Mouse (Mus musculus) intestine, postnatal 0 days (tissue): ENCODE measurements around the gene Phpt1. TPM values are rescaled to one million over a fixed set of nuclear protein-coding genes. Genes with fewer than 3 reads are reported as not detected.

Experiments used
- ATAC-seq: fragments of 200-750 bp; cut with Nextera tagmentation; 2 replicates; pipeline ENCODE4 v1.8.0; 2017; ENCODE audit warnings: mild to moderate bottlenecking, moderate TSS enrichment, moderate library complexity
- H3K27ac ChIP-seq: fragments of 300-500 bp; sonication (generic); 2 replicates; pipeline ENCODE4 v1.5.1; 2014; ENCODE audit warnings: mild to moderate bottlenecking, low read depth, low read length, moderate library complexity
- H3K27me3 ChIP-seq: fragments of 300-500 bp; sonication (generic); replicated peaks from 2 replicates; pipeline ENCODE4 v1.6.1; 2014; ENCODE audit warnings: low read length, mixed read lengths; ENCODE audit not compliant: control insufficient read depth, insufficient read depth
- H3K36me3 ChIP-seq: fragments of 300-500 bp; sonication (generic); 2 replicates; pipeline ENCODE4 v1.6.1; 2014; ENCODE audit warnings: mild to moderate bottlenecking, moderate library complexity; ENCODE audit not compliant: control insufficient read depth, insufficient read depth
- H3K4me1 ChIP-seq: fragments of 300-500 bp; sonication (generic); replicated peaks from 2 replicates; pipeline ENCODE4 v1.6.1; 2014; ENCODE audit warnings: antibody characterized with exemption, low read length, mixed read lengths; ENCODE audit not compliant: control insufficient read depth, insufficient read depth
- H3K4me2 ChIP-seq: fragments of 300-500 bp; sonication (generic); replicated peaks from 2 replicates; pipeline ENCODE4 v1.6.1; 2014; ENCODE audit warnings: low read depth, mild to moderate bottlenecking, moderate library complexity
- H3K4me3 ChIP-seq: fragments of 300-500 bp; sonication (generic); 2 replicates; pipeline ENCODE4 v1.5.1; 2014; ENCODE audit warnings: low read depth, low read length
- H3K9ac ChIP-seq: fragments of 300-500 bp; sonication (generic); 2 replicates; pipeline ENCODE4 v1.6.1; 2014; ENCODE audit warnings: mild to moderate bottlenecking, low read depth, low read length
- H3K9me3 ChIP-seq: fragments of 300-500 bp; sonication (generic); 2 replicates; pipeline ENCODE4 v1.6.1; 2016; ENCODE audit warnings: mixed run types; ENCODE audit not compliant: control insufficient read depth
- CTCF ChIP-seq: sonication (generic); IDR thresholded peaks from 2 replicates; pipeline ENCODE4 v1.5.1; 2016; ENCODE audit warnings: low read depth, mild to moderate bottlenecking, control low read depth, antibody characterized with exemption, moderate library complexity
- WGBS: fragments of 180-500 bp; shearing (Covaris S2); extraction: QIAGEN DNeasy Blood & Tissue Kit; methylation state at CpG from one replicate; pipeline ENCODE4 v1.1.7; 2014; 5-methylcytosine and 5-hydroxymethylcytosine counted together
- polyA plus RNA-seq: library from polyadenylated mRNA; unstranded; fragments of >200 nt; fragmentation: Nextera tagmentation; extraction: Ambion mirVana; gene quantifications from 2 replicates; pipeline ENCODE4 v1.2.1, GENCODE M21; 2015

Phpt1 gene
- polyA plus RNA-seq, 1 experiment from 2014 or later: 116 TPM

DNA sequence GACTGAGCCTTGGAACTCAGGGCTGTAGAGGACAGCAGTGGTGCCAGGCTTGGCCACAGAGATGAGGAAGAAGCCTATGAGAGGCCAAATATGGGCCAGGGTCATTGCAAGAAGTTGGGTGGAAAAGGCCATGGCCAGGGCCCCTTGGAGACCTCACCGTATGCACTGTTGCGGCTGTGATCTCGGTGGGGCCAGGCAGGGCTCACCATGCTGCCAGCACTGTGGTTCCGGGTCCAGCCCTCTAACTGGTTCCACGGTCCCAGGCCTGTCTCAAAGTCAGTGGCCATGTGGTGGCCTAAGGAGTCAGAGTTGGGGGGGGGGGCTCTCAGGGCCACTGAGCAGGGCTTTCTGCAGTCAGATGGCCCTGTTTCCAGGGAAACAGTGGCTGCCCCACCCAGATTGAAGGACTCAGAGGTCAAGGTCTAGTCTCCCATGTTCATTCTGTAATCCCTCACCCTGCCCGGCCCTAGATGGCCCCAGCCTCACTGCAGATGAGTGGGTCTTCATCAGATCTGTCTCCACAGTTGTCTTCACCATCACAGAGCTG, 6.5 kb downstream of the Phpt1 start:
- peak; percentile 23 for ATAC-seq
- Histone ChIP-seq H3K4me3 (peak overlapping the region; percentile 46), H3K4me2 (peak overlapping the region; percentile 64), H3K9me3 (no peaks in the 10 kb centered on the region), H3K36me3 (peaks cover 59% of the 10 kb centered on the region), H3K9ac (0 out of 2 replicates have a peak overlapping the region, but pooled peaks have one; percentile 51), H3K27ac (peak overlapping the region; percentile 91), H3K27me3 (no peaks in the 10 kb centered on the region), H3K4me1 (0 out of 2 replicates have a peak, but pooled peaks cover 3% of the 10 kb centered on the region)
- TF ChIP-seq CTCF: no peak
- 28% methylated on average over 6 of the region's 6 CpGs for WGBS

DNA sequence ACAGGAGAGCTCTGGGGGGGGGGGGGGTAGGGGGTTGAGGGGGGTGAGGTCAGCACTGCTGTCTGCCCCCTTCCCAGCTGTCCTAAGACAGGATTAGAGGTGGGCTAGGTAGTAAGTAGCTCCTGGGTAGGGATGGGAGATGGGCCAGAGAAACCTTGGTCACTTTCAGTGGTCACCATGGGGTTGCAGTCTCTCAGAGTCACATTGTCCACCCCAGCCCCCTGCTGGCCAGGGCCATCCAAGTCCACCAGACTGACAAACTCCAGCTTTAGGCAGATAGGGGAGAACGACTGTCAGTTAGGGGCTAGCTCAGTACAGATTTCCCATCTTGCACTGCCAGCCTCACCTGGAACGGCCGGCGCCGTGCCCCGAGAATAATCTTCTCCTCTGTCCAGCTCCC, 8.5 kb downstream of the Phpt1 start:
- no peaks in the 10 kb centered on the region for H3K9me3 ChIP-seq
- no peak for ATAC-seq
- no peaks in the 10 kb centered on the region for H3K27me3 ChIP-seq
- H3K4me3 ChIP-seq: peak overlapping the region; percentile 46; the same call in 1 of the 2 replicates
- WGBS: 57% methylated on average over 6 of the region's 6 CpGs
- peak overlapping the region; percentile 64; the same call in 1 of the 2 replicates for H3K27ac ChIP-seq
- peaks cover 79% of the 10 kb centered on the region for H3K36me3 ChIP-seq
- H3K4me1 ChIP-seq: no peaks in the 10 kb centered on the region
- H3K4me2 ChIP-seq: peak overlapping the region; percentile 64
- H3K9ac ChIP-seq: peak overlapping the region; percentile 4; the same call in 1 of the 2 replicates
- TF ChIP-seq CTCF: peak; percentile 58

DNA sequence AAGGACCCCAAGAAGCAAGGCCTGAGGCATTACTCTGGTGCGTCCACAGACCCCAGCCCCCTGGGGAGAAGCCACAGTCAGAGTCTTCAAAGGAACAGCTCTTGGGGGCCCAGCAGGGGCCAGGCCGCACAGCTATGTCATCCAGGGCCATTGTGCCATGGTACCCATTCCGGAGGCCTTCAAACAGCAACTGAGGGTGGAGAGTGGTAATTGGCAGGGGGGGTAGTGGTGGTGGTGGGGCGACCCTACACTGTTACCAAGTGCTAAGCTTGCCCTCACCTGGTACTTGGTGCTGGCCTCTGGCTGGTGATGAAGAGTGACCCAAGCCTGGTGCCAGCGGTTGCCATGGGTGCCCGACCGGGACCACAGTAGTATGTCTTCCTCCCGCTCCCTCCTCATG, 9.3 kb downstream of the Phpt1 start:
- 89% methylated on average over 8 of the region's 8 CpGs for WGBS
- Histone ChIP-seq H3K36me3 (peaks cover 87% of the 10 kb centered on the region), H3K4me1 (no peaks in the 10 kb centered on the region), H3K27ac (peak overlapping the region; percentile 50; the same call in 1 of the 2 replicates), H3K9me3 (no peaks in the 10 kb centered on the region), H3K9ac (no peak overlapping the region), H3K27me3 (no peaks in the 10 kb centered on the region), H3K4me2 (peak overlapping the region; percentile 64), H3K4me3 (no peak overlapping the region)
- no peak for TF ChIP-seq CTCF
- no peak for ATAC-seq

DNA sequence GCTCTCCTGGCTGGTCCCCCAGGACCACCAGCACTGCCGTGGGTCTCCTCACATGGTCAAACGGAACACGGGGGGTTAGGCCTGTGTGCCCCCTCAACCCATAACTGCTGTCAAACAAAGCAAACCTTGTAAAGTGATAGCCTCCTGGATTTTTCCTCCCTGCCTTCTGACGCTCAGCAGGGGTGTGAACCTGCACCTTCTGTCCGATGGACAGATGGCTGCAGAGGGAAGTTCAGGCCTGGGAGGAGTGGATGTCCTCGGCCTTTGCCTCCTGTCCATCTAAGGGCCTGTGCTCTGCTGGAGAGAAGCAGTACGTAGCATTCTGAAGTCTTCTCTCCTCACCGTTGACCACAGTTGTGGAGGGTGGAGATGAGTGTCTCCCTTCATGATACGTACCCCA, 13.1 kb downstream of the Phpt1 start:
- ATAC-seq: no peak
- Histone ChIP-seq H3K4me3 (no peak overlapping the region), H3K36me3 (peaks cover 62% of the 10 kb centered on the region), H3K27ac (peak overlapping the region; percentile 63), H3K4me2 (no peak overlapping the region), H3K27me3 (no peaks in the 10 kb centered on the region), H3K4me1 (peaks cover 2% of the 10 kb centered on the region; the same call in 1 of the 2 replicates), H3K9me3 (no peaks in the 10 kb centered on the region), H3K9ac (no peak overlapping the region)
- no peak for TF ChIP-seq CTCF
- WGBS: 62% methylated on average over 9 of the region's 9 CpGs

DNA sequence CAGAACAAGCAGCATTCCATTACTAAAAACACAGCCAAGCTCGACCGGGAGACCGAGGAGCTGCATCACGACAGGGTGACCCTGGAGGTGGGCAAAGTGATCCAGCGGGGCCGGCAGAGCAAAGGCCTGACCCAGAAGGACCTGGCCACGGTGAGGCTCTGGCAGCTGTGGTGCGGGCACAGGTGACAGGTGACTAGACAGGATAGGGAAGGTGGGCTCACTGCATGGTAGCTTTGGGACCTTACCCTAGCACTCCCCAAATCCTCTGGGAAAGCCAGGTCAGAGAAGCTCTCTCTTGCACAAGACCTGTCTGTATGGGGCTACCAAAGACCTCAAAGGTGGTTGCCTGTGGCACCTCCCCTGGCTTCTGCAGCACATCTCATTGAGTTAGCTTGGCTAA, 14.5 kb downstream of the Phpt1 start:
- ATAC-seq: peak; percentile 1; the same call in 1 of the 2 replicates
- no peak overlapping the region for H3K9ac ChIP-seq
- no peaks in the 10 kb centered on the region for H3K9me3 ChIP-seq
- H3K4me2 ChIP-seq: no peak overlapping the region
- TF ChIP-seq CTCF: no peak
- peaks cover 2% of the 10 kb centered on the region; the same call in 1 of the 2 replicates for H3K4me1 ChIP-seq
- peak overlapping the region; percentile 3; the same call in 1 of the 2 replicates for H3K27ac ChIP-seq
- no peak overlapping the region for H3K4me3 ChIP-seq
- no peaks in the 10 kb centered on the region for H3K27me3 ChIP-seq
- H3K36me3 ChIP-seq: peaks cover 53% of the 10 kb centered on the region
- WGBS: 62% methylated on average over 8 of the region's 8 CpGs

DNA sequence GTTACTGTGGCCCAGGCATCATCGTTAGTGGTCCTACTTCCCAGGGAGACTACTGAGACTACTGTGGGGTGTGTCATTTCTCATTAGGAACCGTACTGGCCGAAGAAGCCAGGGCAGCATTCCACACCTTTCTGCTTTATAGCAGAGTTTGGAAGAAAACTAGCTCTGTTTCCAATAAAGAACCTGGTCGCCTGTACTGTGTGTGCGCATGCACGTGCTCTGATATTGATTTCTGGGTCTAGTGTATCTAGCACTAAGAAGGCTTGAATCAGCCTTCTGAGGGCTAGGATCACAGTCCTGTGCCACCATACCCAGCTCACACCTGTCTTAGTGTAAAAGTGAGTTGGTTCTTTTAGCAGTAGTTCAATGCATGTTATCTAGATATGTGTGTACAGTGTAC, 16.2 kb downstream of the Phpt1 start:
- no peak for ATAC-seq
- H3K9ac ChIP-seq: peak overlapping the region; percentile 87; the same call in 1 of the 2 replicates
- no peak for TF ChIP-seq CTCF
- H3K27me3 ChIP-seq: no peaks in the 10 kb centered on the region
- H3K9me3 ChIP-seq: no peaks in the 10 kb centered on the region
- peaks cover 35% of the 10 kb centered on the region for H3K36me3 ChIP-seq
- H3K4me1 ChIP-seq: peaks cover 2% of the 10 kb centered on the region; the same call in 1 of the 2 replicates
- peak overlapping the region; percentile 91 for H3K4me2 ChIP-seq
- peak overlapping the region; percentile 98 for H3K4me3 ChIP-seq
- WGBS: 37% methylated on average over 6 of the region's 6 CpGs
- H3K27ac ChIP-seq: peak overlapping the region; percentile 97
